21 mouse cellular contexts compared by ENCODE assay signal in the genomic region with DNA sequence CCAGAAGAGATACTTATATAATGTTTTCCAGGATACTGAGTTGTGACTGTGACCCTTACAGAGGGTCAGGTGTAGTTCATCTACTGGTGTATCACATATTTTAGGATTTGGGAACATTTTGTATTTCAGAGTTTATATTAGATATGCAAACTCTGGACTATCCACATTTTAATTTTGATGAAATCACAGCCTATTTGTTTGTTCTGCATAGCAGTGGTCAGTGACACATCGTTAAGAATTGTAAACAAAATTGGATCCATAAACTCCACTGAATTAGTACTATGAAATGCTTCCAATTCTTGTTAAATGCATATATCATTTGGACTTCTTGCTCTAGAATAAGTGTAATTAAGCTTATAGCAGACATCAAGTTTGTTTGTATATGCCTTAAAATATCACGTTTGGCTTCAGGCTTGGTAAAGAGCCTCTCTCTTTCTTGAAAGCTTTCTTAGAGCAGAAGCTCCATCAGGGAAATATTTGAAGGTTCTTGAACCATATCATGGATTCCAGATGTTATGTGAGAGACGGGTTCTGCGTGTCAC.
"Had no signal": no experiment of that assay in that cellular context is flagged by ENCODE, and none has a peak within 500 bp of the region (broad histone marks: within the 10 kb centered on the region; RNA-seq: fewer than 3 reads in every experiment).

No protein-coding gene starts in this region.

- DNase-seq: kidney, adult 18-20 months; kidney, adult 9 months; kidney, postnatal 10 days; kidney, postnatal 36 days; layer of hippocampus, postnatal 36 days; liver, embryonic 13.5 days; lung, postnatal 14 days; retina, postnatal 1 day; right cerebral cortex, postnatal 25 days; spleen, adult 18-20 months; thymus, adult 18-20 months; thymus, postnatal 36 days had no signal

- ATAC-seq: inflammation-experienced regulatory T-cells, adult 6 months; midbrain, embryonic 13.5 days; midbrain, embryonic 16.5 days had no signal

- H3K27ac ChIP-seq: left cerebral cortex, adult 2 months; liver, embryonic 13.5 days; midbrain, embryonic 10.5 days; midbrain, embryonic 13.5 days; neural tube, embryonic 13.5 days had no signal

- H3K4me2 ChIP-seq: liver, embryonic 13.5 days; midbrain, embryonic 13.5 days; neural tube, embryonic 13.5 days; stomach, embryonic 15.5 days had no signal

- H3K4me1 ChIP-seq: liver, embryonic 13.5 days; megakaryocyte, embryonic 14.5 days; midbrain, embryonic 10.5 days; midbrain, embryonic 13.5 days; neural tube, embryonic 13.5 days; stomach, embryonic 15.5 days had no signal

- H3K4me3 ChIP-seq: left cerebral cortex, adult 2 months; liver, embryonic 13.5 days; megakaryocyte, embryonic 14.5 days; midbrain, embryonic 10.5 days; midbrain, embryonic 13.5 days; myocyte; neural tube, embryonic 13.5 days; stomach, embryonic 15.5 days had no signal

- H3K9ac ChIP-seq: liver, embryonic 13.5 days; midbrain, embryonic 13.5 days; neural tube, embryonic 13.5 days; stomach, embryonic 15.5 days had no signal

- H3K36me3 ChIP-seq: liver, embryonic 13.5 days; midbrain, embryonic 10.5 days; midbrain, embryonic 13.5 days; neural tube, embryonic 13.5 days; stomach, embryonic 15.5 days had no signal

- H3K27me3 ChIP-seq: liver, embryonic 13.5 days; megakaryocyte, embryonic 14.5 days; midbrain, embryonic 13.5 days; neural tube, embryonic 13.5 days; stomach, embryonic 15.5 days had no signal

- H3K9me3 ChIP-seq: liver, embryonic 13.5 days; midbrain, embryonic 10.5 days; midbrain, embryonic 13.5 days; neural tube, embryonic 13.5 days; stomach, embryonic 15.5 days had no signal
